Mouse (Mus musculus): ENCODE measurements around the gene Ampd2. TPM values are rescaled to one million over a fixed set of nuclear protein-coding genes. Genes with fewer than 3 reads are reported as not detected.

Gene Ampd2
- polyA plus RNA-seq, 1 experiment from 2014 or later, result 43.4 TPM

- Histone ChIP-seq H3K27ac (ENCODE audit: low read depth, low read length) (no peak overlapping the region), H3K4me2 (replicated peaks; ENCODE audit: low read depth, low read length) (no peak overlapping the region), H3K9me3 (ENCODE audit: control insufficient read depth, low read length) (no peaks in the 10 kb centered on the region), H3K4me1 (ENCODE audit: control insufficient read depth, insufficient read depth, low read length) (peaks cover 6% of the 10 kb centered on the region; the same call in 1 of the 2 replicates), H3K4me3 (ENCODE audit: low read length) (no peak overlapping the region), H3K36me3 (ENCODE audit: control insufficient read depth, insufficient read depth, low read length) (no peaks in the 10 kb centered on the region), H3K27me3 (ENCODE audit: control insufficient read depth, insufficient read depth, low read length) (no peaks in the 10 kb centered on the region), H3K9ac (ENCODE audit: low read depth, low read length) (no peak overlapping the region)
- ATAC-seq (ENCODE audit: low FRiP score, low TSS enrichment), result no peak
- WGBS, result 84% methylated on average over 2 of the region's 2 CpGs
Observed at GRCm38 (mm10) chr3:108046944-108047655, 39.4 kb downstream of the Ampd2 start.

GRCm38 (mm10) chr3:108044394-108045140 lies 41.9 kb downstream of the Ampd2 start, which contains the start of gene Gstm4:
Gene Gstm4, minus strand, starts transcription at chr3:108044894.
- Histone ChIP-seq H3K27ac (ENCODE audit: low read depth, low read length) (0 out of 2 replicates have a peak within 1 kb of the TSS, but pooled peaks have one; percentile 42), H3K4me2 (replicated peaks; ENCODE audit: low read depth, low read length) (peak within 1 kb of the TSS; percentile 92), H3K9ac (ENCODE audit: low read depth, low read length) (peak within 1 kb of the TSS; percentile 72), H3K4me3 (ENCODE audit: low read length) (peak within 1 kb of the TSS; percentile 55), H3K36me3 (ENCODE audit: control insufficient read depth, insufficient read depth, low read length) (no peaks in the 10 kb centered on the region), H3K27me3 (ENCODE audit: control insufficient read depth, insufficient read depth, low read length) (no peaks in the 10 kb centered on the region), H3K4me1 (ENCODE audit: control insufficient read depth, insufficient read depth, low read length) (peaks cover 6% of the 10 kb centered on the region; the same call in 1 of the 2 replicates), H3K9me3 (ENCODE audit: control insufficient read depth, low read length) (no peaks in the 10 kb centered on the region)
- 5% methylated on average over 29 of the region's 29 CpGs for WGBS
- ATAC-seq (ENCODE audit: low FRiP score, low TSS enrichment), result peak; percentile 94

GRCm38 (mm10) chr3:108033156-108033555 lies 53.3 kb downstream of the Ampd2 start:
- no peaks in the 10 kb centered on the region for H3K9me3 ChIP-seq (ENCODE audit: control insufficient read depth, low read length)
- H3K9ac ChIP-seq (ENCODE audit: low read depth, low read length), result no peak overlapping the region
- H3K4me2 ChIP-seq (replicated peaks; ENCODE audit: low read depth, low read length), result no peak overlapping the region
- H3K4me3 ChIP-seq (ENCODE audit: low read length), result no peak overlapping the region
- H3K4me1 ChIP-seq (ENCODE audit: control insufficient read depth, insufficient read depth, low read length), result no peaks in the 10 kb centered on the region
- no peak for ATAC-seq (ENCODE audit: low FRiP score, low TSS enrichment)
- no peak overlapping the region for H3K27ac ChIP-seq (ENCODE audit: low read depth, low read length)
- H3K36me3 ChIP-seq (ENCODE audit: control insufficient read depth, insufficient read depth, low read length), result no peaks in the 10 kb centered on the region
- 51% methylated on average over 5 of the region's 5 CpGs for WGBS
- no peaks in the 10 kb centered on the region for H3K27me3 ChIP-seq (ENCODE audit: control insufficient read depth, insufficient read depth, low read length)

GRCm38 (mm10) chr3:108032113-108032512 lies 54.3 kb downstream of the Ampd2 start:
- Histone ChIP-seq H3K4me3 (ENCODE audit: low read length) (no peak overlapping the region), H3K4me1 (ENCODE audit: control insufficient read depth, insufficient read depth, low read length) (no peaks in the 10 kb centered on the region), H3K27ac (ENCODE audit: low read depth, low read length) (no peak overlapping the region), H3K4me2 (replicated peaks; ENCODE audit: low read depth, low read length) (no peak overlapping the region), H3K9ac (ENCODE audit: low read depth, low read length) (no peak overlapping the region), H3K9me3 (ENCODE audit: control insufficient read depth, low read length) (no peaks in the 10 kb centered on the region), H3K27me3 (ENCODE audit: control insufficient read depth, insufficient read depth, low read length) (no peaks in the 10 kb centered on the region), H3K36me3 (ENCODE audit: control insufficient read depth, insufficient read depth, low read length) (no peaks in the 10 kb centered on the region)
- ATAC-seq (ENCODE audit: low FRiP score, low TSS enrichment), result no peak

GRCm38 (mm10) chr3:108028641-108029365 lies 57.6 kb downstream of the Ampd2 start:
- Histone ChIP-seq H3K27me3 (ENCODE audit: control insufficient read depth, insufficient read depth, low read length) (no peaks in the 10 kb centered on the region), H3K4me1 (ENCODE audit: control insufficient read depth, insufficient read depth, low read length) (no peaks in the 10 kb centered on the region), H3K9ac (ENCODE audit: low read depth, low read length) (no peak overlapping the region), H3K4me2 (replicated peaks; ENCODE audit: low read depth, low read length) (no peak overlapping the region), H3K4me3 (ENCODE audit: low read length) (no peak overlapping the region), H3K27ac (ENCODE audit: low read depth, low read length) (no peak overlapping the region), H3K9me3 (ENCODE audit: control insufficient read depth, low read length) (no peaks in the 10 kb centered on the region), H3K36me3 (ENCODE audit: control insufficient read depth, insufficient read depth, low read length) (no peaks in the 10 kb centered on the region)
- ATAC-seq (ENCODE audit: low FRiP score, low TSS enrichment), result no peak
- 69% methylated on average over 4 of the region's 4 CpGs for WGBS

- H3K36me3 ChIP-seq (ENCODE audit: control insufficient read depth, insufficient read depth, low read length), result no peaks in the 10 kb centered on the region
- no peak overlapping the region for H3K4me3 ChIP-seq (ENCODE audit: low read length)
- whole genome bisulfite sequencing, result 81% methylated on average over 1 of the region's 1 CpGs
- no peaks in the 10 kb centered on the region for H3K4me1 ChIP-seq (ENCODE audit: control insufficient read depth, insufficient read depth, low read length)
- H3K27ac ChIP-seq (ENCODE audit: low read depth, low read length), result no peak overlapping the region
- H3K4me2 ChIP-seq (replicated peaks; ENCODE audit: low read depth, low read length), result no peak overlapping the region
- H3K9ac ChIP-seq (ENCODE audit: low read depth, low read length), result no peak overlapping the region
- no peaks in the 10 kb centered on the region for H3K9me3 ChIP-seq (ENCODE audit: control insufficient read depth, low read length)
- H3K27me3 ChIP-seq (ENCODE audit: control insufficient read depth, insufficient read depth, low read length), result no peaks in the 10 kb centered on the region
- ATAC-seq (ENCODE audit: low FRiP score, low TSS enrichment), result no peak
Observed at GRCm38 (mm10) chr3:108026597-108026996, 59.9 kb downstream of the Ampd2 start.

- H3K4me1 ChIP-seq (ENCODE audit: control insufficient read depth, insufficient read depth, low read length), result no peaks in the 10 kb centered on the region
- no peak overlapping the region for H3K9ac ChIP-seq (ENCODE audit: low read depth, low read length)
- no peak overlapping the region for H3K4me3 ChIP-seq (ENCODE audit: low read length)
- H3K4me2 ChIP-seq (replicated peaks; ENCODE audit: low read depth, low read length), result no peak overlapping the region
- H3K9me3 ChIP-seq (ENCODE audit: control insufficient read depth, low read length), result no peaks in the 10 kb centered on the region
- no peak overlapping the region for H3K27ac ChIP-seq (ENCODE audit: low read depth, low read length)
- ATAC-seq (ENCODE audit: low FRiP score, low TSS enrichment), result no peak
- WGBS, result 83% methylated on average over 5 of the region's 5 CpGs
- no peaks in the 10 kb centered on the region for H3K36me3 ChIP-seq (ENCODE audit: control insufficient read depth, insufficient read depth, low read length)
- H3K27me3 ChIP-seq (ENCODE audit: control insufficient read depth, insufficient read depth, low read length), result no peaks in the 10 kb centered on the region
Observed at GRCm38 (mm10) chr3:108026049-108026448, 60.4 kb downstream of the Ampd2 start.

- Histone ChIP-seq H3K36me3 (ENCODE audit: control insufficient read depth, insufficient read depth, low read length) (no peaks in the 10 kb centered on the region), H3K27me3 (ENCODE audit: control insufficient read depth, insufficient read depth, low read length) (no peaks in the 10 kb centered on the region), H3K9ac (ENCODE audit: low read depth, low read length) (no peak overlapping the region), H3K4me3 (ENCODE audit: low read length) (no peak overlapping the region), H3K4me2 (replicated peaks; ENCODE audit: low read depth, low read length) (no peak overlapping the region), H3K9me3 (ENCODE audit: control insufficient read depth, low read length) (no peaks in the 10 kb centered on the region), H3K4me1 (ENCODE audit: control insufficient read depth, insufficient read depth, low read length) (no peaks in the 10 kb centered on the region), H3K27ac (ENCODE audit: low read depth, low read length) (no peak overlapping the region)
- no peak for ATAC-seq (ENCODE audit: low FRiP score, low TSS enrichment)
- 38% methylated on average over 4 of the region's 4 CpGs for WGBS
Observed at GRCm38 (mm10) chr3:108025318-108025717, 61.1 kb downstream of the Ampd2 start.

All from kidney, embryonic 14.5 days (tissue).